Mouse (Mus musculus) ES-Bruce4 (cell line): ENCODE measurements around the gene Cisd3. TPM values are rescaled to one million over a fixed set of nuclear protein-coding genes. Genes with fewer than 3 reads are reported as not detected.

Experiments
- H3K27ac ChIP-seq: 2 replicates; pipeline ENCODE4 v1.5.1; 2012; ENCODE audit warnings: low read length, inconsistent platforms; ENCODE audit not compliant: insufficient read depth
- H3K27me3 ChIP-seq: 2 replicates; pipeline ENCODE4 v1.6.1; 2012; ENCODE audit warnings: mild to moderate bottlenecking, low read length, inconsistent platforms; ENCODE audit not compliant: control insufficient read depth, poor library complexity, insufficient read depth, severe bottlenecking
- H3K36me3 ChIP-seq: 2 replicates; pipeline ENCODE4 v1.6.1; 2012; ENCODE audit warnings: inconsistent platforms, mild to moderate bottlenecking, low read length, moderate library complexity; ENCODE audit not compliant: control insufficient read depth, poor library complexity, insufficient read depth, severe bottlenecking
- H3K4me1 ChIP-seq: one replicate; pipeline ENCODE4 v1.8.1; 2011; ENCODE audit warnings: low read length; ENCODE audit not compliant: control insufficient read depth, insufficient read depth
- H3K4me3 ChIP-seq: 2 replicates; pipeline ENCODE4 v1.5.1; 2011; ENCODE audit warnings: low read depth, mild to moderate bottlenecking, low read length
- H3K9ac ChIP-seq: 2 replicates; pipeline ENCODE4 v1.6.1; 2012; ENCODE audit warnings: low read depth, mild to moderate bottlenecking, inconsistent platforms; ENCODE audit not compliant: poor library complexity, severe bottlenecking
- H3K9me3 ChIP-seq: replicated peaks from 2 replicates; pipeline ENCODE4 v1.6.1; 2012; ENCODE audit warnings: mild to moderate bottlenecking, low read length, inconsistent platforms; ENCODE audit not compliant: control insufficient read depth, poor library complexity, insufficient read depth, severe bottlenecking
- CTCF ChIP-seq: IDR thresholded peaks from one replicate; pipeline ENCODE4 v1.8.1; 2011; ENCODE audit warnings: low read depth, low read length
- EP300 ChIP-seq: IDR thresholded peaks from 2 replicates; pipeline ENCODE4 v1.6.1; 2011; ENCODE audit warnings: low read depth, low read length; ENCODE audit not compliant: insufficient read depth
- POLR2A ChIP-seq: IDR thresholded peaks from one replicate; pipeline ENCODE4 v1.8.1; 2011; ENCODE audit warnings: low read length; ENCODE audit not compliant: insufficient read depth
- polyA plus RNA-seq: library from polyadenylated mRNA; stranded (reverse); fragments of >200 nt; gene quantifications from 2 replicates; pipeline ENCODE4 v1.2.4, GENCODE M21; 2011; ENCODE audit warnings: low read depth; ENCODE audit not compliant: missing spikeins, insufficient read depth, insufficient read length

Gene Cisd3
- polyA plus RNA-seq, 1 experiment, result 62.3 TPM

DNA sequence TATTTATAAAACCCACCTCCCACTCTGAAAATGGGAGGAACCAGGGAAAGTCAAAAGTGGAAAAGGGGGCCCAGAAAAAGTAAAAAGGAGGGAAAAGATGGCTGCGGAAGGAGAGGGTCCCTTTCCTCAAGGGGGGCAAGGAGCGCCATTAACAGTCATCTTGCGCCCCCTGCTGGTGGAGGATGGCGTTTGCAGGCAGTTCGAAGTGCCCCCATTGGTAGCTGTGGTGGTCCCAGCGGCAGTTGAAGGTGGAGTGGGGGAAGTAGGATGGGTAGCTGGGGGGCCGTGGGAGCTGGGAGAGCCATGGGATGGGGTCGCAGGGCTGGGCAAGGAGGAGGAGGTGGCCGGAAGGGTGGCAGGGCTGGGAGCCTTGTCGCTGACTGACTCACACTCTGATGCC is 4.2 kb downstream of the Cisd3 start:
- Histone ChIP-seq H3K36me3 (peaks cover 41% of the 10 kb centered on the region), H3K27me3 (no peaks in the 10 kb centered on the region), H3K27ac (no peak overlapping the region), H3K4me1 (peaks cover under 1% of the 10 kb centered on the region), H3K4me3 (no peak overlapping the region), H3K9ac (no peak overlapping the region), H3K9me3 (no peaks in the 10 kb centered on the region)
- no peak for TF ChIP-seq POLR2A
- TF ChIP-seq CTCF, result peak; percentile 92
- no peak for TF ChIP-seq EP300

- no peak overlapping the region for H3K4me3 ChIP-seq
- H3K36me3 ChIP-seq, result peaks cover 33% of the 10 kb centered on the region
- no peaks in the 10 kb centered on the region for H3K27me3 ChIP-seq
- no peaks in the 10 kb centered on the region for H3K9me3 ChIP-seq
- no peak for TF ChIP-seq POLR2A
- TF ChIP-seq CTCF, result no peak
- no peak for TF ChIP-seq EP300
- peaks cover 6% of the 10 kb centered on the region for H3K4me1 ChIP-seq
- H3K9ac ChIP-seq, result no peak overlapping the region
- no peak overlapping the region for H3K27ac ChIP-seq
These were observed 8.8 kb downstream of the Cisd3 start for GRCm38 (mm10) chr11:97694435-97694834.

GRCm38 (mm10) chr11:97694921-97695711 is 9.5 kb downstream of the Cisd3 start:
- Histone ChIP-seq H3K36me3 (peaks cover 32% of the 10 kb centered on the region), H3K27ac (no peak overlapping the region), H3K9ac (no peak overlapping the region), H3K9me3 (no peaks in the 10 kb centered on the region), H3K4me3 (no peak overlapping the region), H3K27me3 (no peaks in the 10 kb centered on the region), H3K4me1 (peaks cover 6% of the 10 kb centered on the region)
- TF ChIP-seq EP300, result no peak

DNA sequence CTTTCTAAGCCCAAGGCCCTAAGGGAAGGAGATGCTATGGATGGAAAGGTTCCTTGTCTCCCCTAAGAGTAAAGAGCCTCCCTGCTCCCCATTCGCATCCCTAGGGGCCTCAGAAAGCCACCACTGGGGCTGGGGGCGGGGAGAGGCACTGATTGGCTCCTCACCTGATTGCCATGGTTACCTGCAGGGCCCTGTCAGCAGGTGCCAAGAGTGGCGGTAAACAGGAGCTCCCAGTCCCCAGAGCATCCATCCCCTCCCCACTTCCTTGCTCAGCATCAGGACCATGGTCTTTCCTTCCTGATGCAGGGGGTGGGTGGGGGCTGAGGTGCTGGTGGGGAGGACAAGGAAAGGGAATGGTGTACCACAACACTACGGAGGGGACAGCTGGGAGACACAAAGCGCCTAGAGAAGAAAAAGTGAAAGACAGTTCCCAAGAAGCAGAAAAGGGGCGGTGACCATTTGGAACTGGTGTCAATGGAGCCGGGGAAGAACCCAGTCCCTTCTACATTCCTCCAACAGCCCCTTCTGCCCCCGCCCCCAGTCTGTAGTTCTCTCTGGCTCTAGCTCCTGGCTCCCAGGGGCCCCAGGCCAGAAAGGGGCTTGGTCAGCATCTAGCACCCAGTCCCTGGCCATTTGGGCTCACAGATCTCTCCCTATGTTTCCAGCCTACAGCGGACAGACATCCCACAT is 10.2 kb downstream of the Cisd3 start:
- no peak for TF ChIP-seq POLR2A
- TF ChIP-seq CTCF, result no peak
- TF ChIP-seq EP300, result no peak
- Histone ChIP-seq H3K36me3 (peaks cover 27% of the 10 kb centered on the region), H3K9ac (no peak overlapping the region), H3K4me3 (no peak overlapping the region), H3K4me1 (peaks cover 6% of the 10 kb centered on the region), H3K9me3 (no peaks in the 10 kb centered on the region), H3K27me3 (no peaks in the 10 kb centered on the region), H3K27ac (peak overlapping the region; percentile 65)

- no peak overlapping the region for H3K4me3 ChIP-seq
These were observed 11.0 kb downstream of the Cisd3 start for GRCm38 (mm10) chr11:97696669-97697068.

More at GRCm38 (mm10) chr11:97696669-97697068, 11.0 kb downstream of the Cisd3 start:
- peak overlapping the region; percentile 65 for H3K27ac ChIP-seq
- H3K9me3 ChIP-seq, result no peaks in the 10 kb centered on the region
- H3K27me3 ChIP-seq, result no peaks in the 10 kb centered on the region
- no peak overlapping the region for H3K9ac ChIP-seq
- peaks cover 19% of the 10 kb centered on the region for H3K36me3 ChIP-seq
- TF ChIP-seq CTCF, result no peak
- TF ChIP-seq EP300, result peak; percentile 77
- peaks cover 6% of the 10 kb centered on the region for H3K4me1 ChIP-seq
